Mouse (Mus musculus) left cerebral cortex, postnatal 4 days (tissue): Measurements from ENCODE around the gene Slc35c2. TPM values are rescaled to one million over a fixed set of nuclear protein-coding genes. Genes with fewer than 3 reads are reported as not detected.

ENCODE experiments used
- DNase-seq: peaks from one replicate; pipeline ENCODE4 v3.0.0-alpha.2; 2022
- intact Hi-C: fragments of 180-260 bp; cut with DNase I; formaldehyde crosslinking; loops from one replicate; pipeline ENCODE4 v1.15.1; 2025
- total RNA-seq, 2 experiments: library from RNA; stranded (reverse); gene quantifications; 2 replicates each; pipeline ENCODE4 v1.2.3; 2021

The Slc35c2 gene
- 10 to 100 TPM; 36.4 to 37.1 TPM for total RNA-seq

DNA sequence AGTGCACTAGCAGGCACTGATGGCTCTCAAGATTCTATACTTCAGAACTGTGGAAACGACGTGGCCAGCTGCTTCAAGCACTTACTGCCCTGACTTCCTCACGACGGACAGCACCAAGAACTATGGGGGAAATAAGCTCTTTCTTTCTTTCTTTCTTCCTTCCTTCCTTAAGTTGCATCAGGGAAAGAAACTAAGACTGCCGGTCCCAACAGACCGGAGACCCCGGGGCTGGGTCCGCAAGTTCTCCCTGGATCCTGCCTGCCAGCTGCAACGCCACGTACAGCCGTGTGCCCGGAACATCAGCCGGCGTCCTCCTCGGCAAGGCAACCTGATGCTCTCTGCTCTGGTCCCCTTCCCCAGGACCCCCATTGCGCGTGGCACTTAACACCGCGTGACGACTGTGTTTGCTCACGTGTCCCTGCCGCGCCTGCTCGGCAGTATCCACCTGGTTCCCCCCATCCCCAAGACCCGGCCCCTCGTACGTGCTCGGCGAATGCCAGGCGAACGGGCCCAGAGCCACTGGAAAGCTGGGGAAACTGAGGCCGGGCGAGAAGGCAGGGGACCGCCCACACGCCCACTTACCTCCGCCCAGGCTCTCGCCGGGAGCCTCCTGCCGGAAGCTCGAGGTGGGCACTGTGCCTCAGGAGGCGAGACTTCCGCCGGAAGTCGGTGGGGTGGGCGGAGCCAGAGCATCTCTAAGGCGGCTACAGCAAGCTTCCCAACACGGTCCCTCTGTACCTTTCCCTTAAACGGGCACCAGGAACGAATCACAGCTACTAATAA, at the start of gene Slc35c2:
Slc35c2 (minus strand) TSS at position 668 of the 783 bp plus-strand sequence.
- DNase-seq = peak; percentile 94
- intact Hi-C loops = no loop called here

GRCm38 (mm10) chr2:165337191-165337590, 49.5 kb upstream of the Slc35c2 start:
- intact Hi-C loops = no loop called here
- DNase-seq = peak; percentile 72

DNA sequence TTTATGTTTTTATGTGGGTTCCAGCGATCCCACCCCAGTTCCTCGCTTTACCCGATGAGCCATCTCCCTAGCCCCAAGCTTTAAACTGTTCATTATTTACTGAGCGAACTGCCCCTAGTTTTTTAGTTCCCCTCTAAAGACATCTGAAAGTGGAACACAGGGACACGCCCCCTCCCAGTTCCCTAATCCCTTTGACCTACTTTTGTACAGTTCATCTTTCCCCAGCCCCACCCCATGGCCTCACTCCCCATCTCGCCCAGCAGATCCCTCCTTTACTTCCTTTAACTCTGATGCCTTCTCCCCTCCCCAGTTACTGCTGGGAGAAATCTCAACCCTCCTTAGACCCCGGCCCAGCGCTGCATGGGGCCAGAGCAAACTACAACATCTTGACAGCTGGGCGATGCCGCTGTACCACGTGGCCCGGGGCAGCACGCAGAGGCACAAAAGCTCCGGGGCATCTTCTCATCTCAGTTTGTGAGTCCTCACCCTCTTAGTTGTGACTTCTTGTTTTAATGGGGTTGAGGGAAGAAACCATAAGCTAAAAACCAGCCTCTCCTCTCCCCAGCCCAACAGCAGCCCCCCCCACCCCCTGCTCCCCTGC, 45.0 kb upstream of the Slc35c2 start:
- DNase-seq = no peak
- intact Hi-C loops = no loop called here

GRCm38 (mm10) chr2:165329703-165330102, 42.0 kb upstream of the Slc35c2 start:
- DNase-seq = no peak
- intact Hi-C loops = no loop called here

- no peak for DNase-seq
- intact Hi-C loops = no loop called here
Observed at GRCm38 (mm10) chr2:165328746-165329145, 41.1 kb upstream of the Slc35c2 start.

GRCm38 (mm10) chr2:165327386-165327785, 39.7 kb upstream of the Slc35c2 start:
- no peak for DNase-seq
- intact Hi-C loops = no loop called here

DNA sequence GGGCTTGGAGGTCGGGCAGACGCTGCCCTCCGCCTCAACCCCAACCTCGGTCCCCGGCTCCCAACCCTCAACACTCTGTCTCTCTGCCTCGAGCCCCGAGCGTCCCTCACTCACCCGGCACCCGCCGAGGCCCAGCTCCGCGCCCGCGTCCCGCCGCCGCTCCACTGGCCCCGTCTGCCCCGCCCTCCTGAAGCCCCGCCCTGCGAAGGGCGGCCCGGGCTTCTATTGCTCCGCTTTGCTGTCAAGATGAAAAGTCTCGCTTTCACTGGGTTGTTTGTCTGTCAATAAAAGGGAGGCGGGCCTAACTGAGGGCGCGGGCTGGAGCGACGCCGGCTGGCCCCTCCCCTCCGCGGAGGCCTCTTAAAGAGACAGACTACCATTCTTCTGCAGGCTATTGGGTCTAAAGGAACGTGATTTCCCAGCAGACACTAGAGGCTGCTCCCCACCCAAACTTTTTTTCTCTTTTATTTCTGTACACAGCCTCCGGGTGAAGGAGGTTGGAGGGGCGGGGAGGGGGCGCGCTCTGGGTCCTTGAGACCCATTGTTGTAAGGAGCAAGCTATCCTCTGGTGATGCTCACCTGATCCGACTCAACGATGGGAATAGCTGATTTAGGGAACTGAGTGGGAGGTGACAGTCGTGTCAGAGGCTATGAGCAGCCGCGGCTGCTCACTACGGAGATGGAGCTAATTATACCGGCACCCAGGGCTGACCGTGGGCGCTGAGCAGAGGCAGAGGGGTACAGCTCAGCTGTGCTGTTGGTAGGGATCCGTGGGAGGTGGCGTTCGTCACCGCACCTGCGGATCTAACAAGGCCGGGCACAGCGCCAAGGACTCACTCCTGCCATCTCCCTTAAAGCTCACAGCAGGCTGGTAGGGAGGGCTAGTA, 38.9 kb upstream of the Slc35c2 start, which contains the start of gene Elmo2:
Elmo2 (minus strand) TSS at position 176 of the 887 bp plus-strand sequence.
- peak; percentile 96 for DNase-seq
- intact Hi-C loops = no loop called here

- DNase-seq = peak; percentile 59
- intact Hi-C loops = no loop called here
Observed at GRCm38 (mm10) chr2:165325521-165326303, 38.0 kb upstream of the Slc35c2 start.

DNA sequence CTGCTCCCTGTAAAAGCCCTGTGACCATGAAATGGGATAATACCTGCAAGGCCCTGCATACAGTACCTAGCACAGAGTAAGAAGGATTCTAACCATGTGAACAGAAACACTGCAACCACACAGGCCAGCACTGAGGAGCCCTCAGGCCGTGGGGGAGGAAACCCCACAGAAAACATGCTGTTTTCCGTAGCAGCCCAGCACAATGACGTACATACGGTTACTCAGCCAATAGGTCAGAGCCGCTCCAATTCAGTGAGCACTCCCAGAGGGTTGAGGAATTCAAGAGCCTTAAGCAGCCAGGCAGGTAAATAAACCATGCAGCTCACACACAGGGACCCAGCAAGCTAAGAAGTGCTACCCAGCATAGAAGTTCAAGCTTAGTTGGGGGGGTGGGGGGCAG, 36.3 kb upstream of the Slc35c2 start:
- intact Hi-C loops = no loop called here
- no peak for DNase-seq

- DNase-seq = no peak
- intact Hi-C loops = no loop called here
Observed at GRCm38 (mm10) chr2:165323484-165323883, 35.8 kb upstream of the Slc35c2 start.

DNA sequence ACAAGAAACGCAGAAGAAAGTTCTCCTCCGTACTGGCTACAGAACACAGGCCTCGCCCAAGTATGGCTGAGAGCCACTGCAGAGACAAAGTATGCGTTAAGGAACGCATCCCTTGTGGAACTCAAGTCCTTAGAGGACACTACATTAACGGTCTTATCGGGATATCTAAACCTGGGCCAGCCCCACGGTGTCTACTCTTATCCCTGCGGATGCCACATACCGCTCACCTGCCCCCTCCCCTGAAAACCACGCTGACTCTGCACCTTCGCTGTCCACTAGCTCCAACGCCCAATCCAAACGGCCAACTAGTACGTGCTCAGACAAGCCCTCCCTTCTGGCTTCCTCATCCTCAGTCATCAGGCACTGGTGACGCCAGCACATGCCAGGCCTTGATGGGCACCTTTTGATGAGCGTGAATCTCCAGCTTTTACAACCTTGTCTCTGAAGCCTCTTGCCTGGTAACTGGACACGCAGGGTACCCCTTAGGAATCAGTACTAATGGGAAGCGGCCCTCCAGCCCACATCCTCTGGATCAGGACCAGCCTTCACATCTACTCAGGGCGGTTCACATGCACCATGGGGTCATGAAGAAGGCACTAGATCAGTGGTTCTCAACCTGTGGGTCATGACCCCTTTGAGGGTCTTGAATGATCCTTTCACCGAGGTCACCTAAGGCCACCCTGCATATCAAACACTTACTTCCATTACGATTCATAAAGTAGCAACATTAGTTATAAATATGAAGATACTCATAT, 34.5 kb upstream of the Slc35c2 start:
- no peak for DNase-seq
- intact Hi-C loops = no loop called here

DNA sequence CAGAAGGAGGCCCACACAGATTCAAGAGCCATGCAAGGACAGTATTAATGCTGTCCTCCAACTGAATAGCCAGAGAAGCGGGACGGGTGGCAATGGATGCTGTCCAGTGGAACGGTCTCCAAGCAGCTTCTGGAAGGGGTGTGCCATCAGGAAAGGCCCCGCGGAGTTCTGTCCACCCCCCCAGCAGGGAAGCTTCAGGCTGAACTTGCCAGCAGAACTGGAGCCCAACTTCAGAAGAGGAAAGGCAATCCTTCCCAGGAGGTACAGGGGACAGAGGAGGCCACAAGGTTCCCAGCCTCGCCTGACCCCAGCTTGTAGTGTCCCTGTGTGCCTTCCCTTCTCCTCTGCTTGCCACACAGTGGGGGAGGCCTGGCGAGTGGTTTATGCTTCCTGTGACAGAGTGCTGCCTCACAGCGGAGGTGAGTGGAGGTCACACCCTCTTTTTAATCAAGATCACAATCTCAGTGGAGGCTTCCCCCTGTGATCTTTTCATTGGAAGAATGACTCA, 33.8 kb upstream of the Slc35c2 start:
- DNase-seq = no peak
- intact Hi-C loops = no loop called here

DNA sequence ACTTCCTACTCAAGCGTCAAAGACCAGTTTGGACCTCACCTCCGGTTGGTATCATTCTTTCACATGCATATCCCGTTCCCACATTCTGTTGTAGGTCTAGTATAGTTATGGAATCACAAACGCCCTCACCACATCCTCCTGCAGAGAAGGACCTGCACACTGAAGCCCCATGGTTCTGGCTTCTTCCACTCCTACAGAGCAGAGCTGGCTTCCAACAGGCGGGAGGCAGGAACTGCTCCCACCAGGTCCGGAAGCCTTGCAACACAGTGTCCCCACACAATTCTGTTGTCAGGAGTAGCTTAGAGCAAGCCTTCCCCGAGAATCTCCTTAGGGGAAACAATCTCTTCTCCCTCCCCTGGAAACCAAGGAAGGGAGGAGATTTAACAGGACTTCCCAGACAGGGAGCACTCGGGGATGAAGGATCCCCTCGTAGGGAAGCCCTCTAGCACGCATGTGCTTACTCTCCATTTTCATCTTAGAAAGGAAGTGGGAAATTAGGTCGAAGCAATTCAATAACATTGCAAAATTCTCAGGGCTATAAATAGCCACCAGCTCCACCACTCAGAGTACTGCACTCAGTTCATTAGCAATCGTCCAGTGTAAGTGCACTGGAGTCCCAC, 33.0 kb upstream of the Slc35c2 start:
- DNase-seq = no peak
- intact Hi-C loops = no loop called here

- DNase-seq = no peak
- intact Hi-C loops = no loop called here
Observed at GRCm38 (mm10) chr2:165319503-165319902, 31.8 kb upstream of the Slc35c2 start.

- intact Hi-C loops = no loop called here
- DNase-seq = no peak
Observed at GRCm38 (mm10) chr2:165318941-165319340, 31.3 kb upstream of the Slc35c2 start.

DNA sequence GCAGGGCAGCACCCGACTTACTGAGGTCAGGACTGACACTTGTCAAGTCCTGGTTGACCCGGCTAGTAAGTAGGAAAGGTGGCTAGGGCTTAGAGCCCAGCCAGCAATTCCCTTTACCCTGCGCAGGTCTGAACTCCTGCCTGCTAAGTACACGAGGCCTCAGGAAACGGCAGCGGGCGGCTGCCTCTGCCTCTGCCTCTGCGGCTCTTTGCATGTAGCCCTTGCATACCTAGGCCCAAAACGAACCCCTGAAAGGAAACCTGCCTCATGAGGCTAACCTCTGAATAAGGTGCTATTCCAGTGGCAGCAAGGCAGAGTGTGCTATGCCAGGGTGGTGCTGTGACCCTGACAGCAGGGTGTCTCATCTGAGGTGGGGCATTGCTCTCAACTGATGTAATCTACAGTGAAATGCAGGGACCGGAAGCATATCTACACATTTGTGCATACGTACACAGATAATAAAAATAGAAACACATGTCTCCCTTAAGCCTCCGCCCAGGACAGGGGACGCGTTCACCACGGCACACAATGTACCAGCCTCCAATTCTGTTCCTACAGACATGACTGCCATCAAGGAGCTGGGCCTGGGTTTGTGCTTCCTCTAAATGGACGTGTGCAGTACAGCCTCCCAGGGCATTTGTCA, 30.1 kb upstream of the Slc35c2 start:
- intact Hi-C loops = no loop called here
- DNase-seq = no peak

DNA sequence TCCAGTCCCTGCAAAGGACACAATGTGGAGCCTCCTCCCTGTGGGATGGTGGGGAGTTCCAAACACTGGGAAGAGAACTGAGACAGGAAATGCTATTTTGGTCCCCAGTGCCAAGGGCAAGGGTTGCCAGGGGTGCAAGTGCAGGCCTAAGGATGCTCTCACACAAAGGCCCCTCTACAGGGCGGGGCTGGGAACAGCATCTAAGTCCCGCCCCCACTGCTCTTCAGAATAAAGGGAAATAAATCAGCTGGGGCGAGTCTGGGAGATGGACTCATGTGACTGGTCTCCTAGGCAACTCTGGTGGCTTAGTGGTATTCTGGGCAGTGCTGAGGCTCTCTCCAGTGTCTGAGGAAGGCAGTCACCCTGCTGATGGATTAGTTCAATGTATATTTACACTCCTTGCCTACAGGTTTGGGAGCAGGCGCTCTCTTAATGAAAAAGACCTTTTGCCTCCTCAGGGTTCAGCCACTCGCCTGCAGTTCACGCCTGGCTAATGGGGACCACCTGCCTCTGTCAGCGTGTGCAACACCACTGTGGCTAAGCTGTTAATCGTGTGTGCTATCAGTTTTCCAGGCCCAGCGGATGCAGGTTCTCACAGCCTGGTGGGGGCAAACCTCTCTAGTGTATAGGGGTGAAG, 29.3 kb upstream of the Slc35c2 start:
- intact Hi-C loops = no loop called here
- DNase-seq = peak; percentile 65

- DNase-seq = no peak
- intact Hi-C loops = no loop called here
Observed at GRCm38 (mm10) chr2:165316204-165316603, 28.5 kb upstream of the Slc35c2 start.
